Mouse (Mus musculus): ENCODE data around the gene Cdca7. TPM values are rescaled to one million over a fixed set of nuclear protein-coding genes. Genes with fewer than 3 reads are reported as not detected.
A peak's percentile ranks its signal among the peaks of the same experiment; 100 is the strongest.

Gene Cdca7
- polyA plus RNA-seq, 1 experiment: 44.6 TPM

- Histone ChIP-seq H3K4me1 (ENCODE audit: control insufficient read depth, insufficient read depth, low read length) (peaks cover 2% of the 10 kb centered on the region; the same call in 1 of the 2 replicates), H3K4me3 (replicated peaks; ENCODE audit: control insufficient read depth, low read depth, low read length) (no peak overlapping the region), H3K27ac (ENCODE audit: control insufficient read depth, insufficient read depth, low read depth, low read length, poor library complexity) (peak overlapping the region; percentile 22; the same call in 1 of the 2 replicates)
- 47% methylated on average over 5 of the region's 5 CpGs for WGBS
- TF ChIP-seq POLR2A (IDR thresholded peaks at IDR 0.05; ENCODE audit: borderline replicate concordance, control insufficient read depth, low read depth, low read length) (no peak), CTCF (IDR thresholded peaks at IDR 0.05; ENCODE audit: control insufficient read depth, insufficient read depth, low read length) (no peak)
Observed at GRCm38 (mm10) chr2:72446615-72447014, 29.3 kb upstream of the Cdca7 start.

- 69% methylated on average over 3 of the region's 3 CpGs for WGBS
- H3K4me3 ChIP-seq (replicated peaks; ENCODE audit: control insufficient read depth, low read depth, low read length): no peak overlapping the region
- no peak overlapping the region for H3K27ac ChIP-seq (ENCODE audit: control insufficient read depth, insufficient read depth, low read depth, low read length, poor library complexity)
- H3K4me1 ChIP-seq (ENCODE audit: control insufficient read depth, insufficient read depth, low read length): no peaks in the 10 kb centered on the region
- TF ChIP-seq POLR2A (IDR thresholded peaks at IDR 0.05; ENCODE audit: borderline replicate concordance, control insufficient read depth, low read depth, low read length) (no peak), CTCF (IDR thresholded peaks at IDR 0.05; ENCODE audit: control insufficient read depth, insufficient read depth, low read length) (no peak)
Observed at GRCm38 (mm10) chr2:72453563-72453962, 22.4 kb upstream of the Cdca7 start.

DNA sequence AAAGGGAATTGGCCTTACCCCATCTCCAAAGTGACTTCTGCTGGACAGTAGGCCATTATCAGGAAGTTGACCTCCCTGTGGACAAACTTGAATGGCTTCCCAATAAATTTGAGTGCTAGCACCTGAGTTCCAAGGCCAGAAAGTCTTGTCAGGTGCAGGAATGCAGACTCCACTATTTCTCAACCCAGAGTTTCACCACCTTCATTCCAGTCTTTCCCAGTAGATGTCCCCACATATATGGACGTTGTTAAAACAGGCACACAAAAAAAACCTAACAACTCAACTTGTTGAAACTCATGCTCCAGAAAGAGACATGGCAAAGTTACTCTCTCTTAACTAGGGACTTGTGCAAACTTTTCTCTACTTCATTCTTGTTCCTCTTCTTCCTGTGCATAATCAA lies 19.8 kb upstream of the Cdca7 start:
- no peaks in the 10 kb centered on the region for H3K4me1 ChIP-seq (ENCODE audit: control insufficient read depth, insufficient read depth, low read length)
- no peak for TF ChIP-seq CTCF (IDR thresholded peaks at IDR 0.05; ENCODE audit: control insufficient read depth, insufficient read depth, low read length)
- no peak for TF ChIP-seq POLR2A (IDR thresholded peaks at IDR 0.05; ENCODE audit: borderline replicate concordance, control insufficient read depth, low read depth, low read length)
- no peak overlapping the region for H3K4me3 ChIP-seq (replicated peaks; ENCODE audit: control insufficient read depth, low read depth, low read length)
- 49% methylated on average over 1 of the region's 1 CpGs for WGBS
- no peak overlapping the region for H3K27ac ChIP-seq (ENCODE audit: control insufficient read depth, insufficient read depth, low read depth, low read length, poor library complexity)

- no peaks in the 10 kb centered on the region; the same call in 1 of the 2 replicates for H3K4me1 ChIP-seq (ENCODE audit: control insufficient read depth, insufficient read depth, low read length)
- TF ChIP-seq POLR2A (IDR thresholded peaks at IDR 0.05; ENCODE audit: borderline replicate concordance, control insufficient read depth, low read depth, low read length) (no peak), CTCF (IDR thresholded peaks at IDR 0.05; ENCODE audit: control insufficient read depth, insufficient read depth, low read length) (no peak)
- 8% methylated on average over 7 of the region's 7 CpGs for WGBS
- H3K4me3 ChIP-seq (replicated peaks; ENCODE audit: control insufficient read depth, low read depth, low read length): no peak overlapping the region
- peak overlapping the region; percentile 72 for H3K27ac ChIP-seq (ENCODE audit: control insufficient read depth, insufficient read depth, low read depth, low read length, poor library complexity)
Observed at GRCm38 (mm10) chr2:72464376-72465014, 11.5 kb upstream of the Cdca7 start.

DNA sequence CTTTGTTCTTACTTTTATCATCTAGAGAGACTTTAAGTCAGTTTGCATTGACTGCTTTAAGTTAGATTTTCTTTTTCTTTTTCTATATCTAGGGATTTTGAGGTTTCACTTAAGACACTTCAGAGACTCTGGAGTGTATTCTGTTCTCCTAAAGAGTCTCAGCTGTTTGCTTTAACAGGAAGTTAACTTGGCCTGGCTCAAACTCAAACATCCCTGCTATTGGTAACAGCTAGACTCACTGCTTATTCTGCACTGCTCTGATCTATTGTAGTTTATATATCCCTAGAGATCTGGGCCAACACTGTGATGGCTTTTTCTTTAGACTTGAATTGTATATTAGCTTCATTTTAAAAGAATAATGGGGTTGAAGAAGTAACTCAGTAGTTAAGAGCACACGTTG lies 8.4 kb upstream of the Cdca7 start:
- TF ChIP-seq CTCF (IDR thresholded peaks at IDR 0.05; ENCODE audit: control insufficient read depth, insufficient read depth, low read length): no peak
- TF ChIP-seq POLR2A (IDR thresholded peaks at IDR 0.05; ENCODE audit: borderline replicate concordance, control insufficient read depth, low read depth, low read length): no peak
- no peaks in the 10 kb centered on the region; the same call in 1 of the 2 replicates for H3K4me1 ChIP-seq (ENCODE audit: control insufficient read depth, insufficient read depth, low read length)
- WGBS: 83% methylated on average over 1 of the region's 1 CpGs
- H3K27ac ChIP-seq (ENCODE audit: control insufficient read depth, insufficient read depth, low read depth, low read length, poor library complexity): no peak overlapping the region
- H3K4me3 ChIP-seq (replicated peaks; ENCODE audit: control insufficient read depth, low read depth, low read length): no peak overlapping the region

GRCm38 (mm10) chr2:72471415-72472070 lies 4.4 kb upstream of the Cdca7 start:
- TF ChIP-seq POLR2A (IDR thresholded peaks at IDR 0.05; ENCODE audit: borderline replicate concordance, control insufficient read depth, low read depth, low read length) (no peak), CTCF (IDR thresholded peaks at IDR 0.05; ENCODE audit: control insufficient read depth, insufficient read depth, low read length) (no peak)

GRCm38 (mm10) chr2:72474531-72475287 lies 1.2 kb upstream of the Cdca7 start:
- 38% methylated on average over 7 of the region's 7 CpGs for WGBS
- no peak for TF ChIP-seq POLR2A (IDR thresholded peaks at IDR 0.05; ENCODE audit: borderline replicate concordance, control insufficient read depth, low read depth, low read length)
- no peak for TF ChIP-seq CTCF (IDR thresholded peaks at IDR 0.05; ENCODE audit: control insufficient read depth, insufficient read depth, low read length)
- Histone ChIP-seq H3K4me3 (replicated peaks; ENCODE audit: control insufficient read depth, low read depth, low read length) (no peak overlapping the region), H3K4me1 (ENCODE audit: control insufficient read depth, insufficient read depth, low read length) (no peaks in the 10 kb centered on the region; the same call in 1 of the 2 replicates), H3K27ac (ENCODE audit: control insufficient read depth, insufficient read depth, low read depth, low read length, poor library complexity) (no peak overlapping the region)

More at GRCm38 (mm10) chr2:72471415-72472070, 4.4 kb upstream of the Cdca7 start:
- Histone ChIP-seq H3K4me1 (ENCODE audit: control insufficient read depth, insufficient read depth, low read length) (no peaks in the 10 kb centered on the region; the same call in 1 of the 2 replicates), H3K4me3 (replicated peaks; ENCODE audit: control insufficient read depth, low read depth, low read length) (no peak overlapping the region), H3K27ac (ENCODE audit: control insufficient read depth, insufficient read depth, low read depth, low read length, poor library complexity) (no peak overlapping the region)
- 84% methylated on average over 16 of the region's 16 CpGs for WGBS

DNA sequence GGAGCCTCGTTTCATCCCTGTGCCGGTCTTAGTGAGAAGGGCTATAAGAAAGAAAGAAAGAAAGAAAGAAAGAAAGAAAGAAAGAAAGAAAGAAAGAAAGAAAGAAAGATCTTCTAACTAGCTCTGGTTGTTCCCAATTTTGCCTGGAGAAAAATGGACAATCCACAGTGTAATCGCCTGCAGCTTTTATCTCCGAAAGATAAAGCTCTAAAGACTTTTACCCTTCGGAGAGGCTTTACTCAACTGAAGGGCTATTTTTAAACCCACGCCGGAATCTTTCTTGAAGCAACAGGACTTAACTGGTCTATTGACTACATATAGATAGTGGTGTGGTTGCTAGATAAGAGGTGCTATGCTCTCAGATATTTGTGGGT lies 549 bp upstream of the Cdca7 start:
- peak overlapping the region; percentile 94 for H3K4me3 ChIP-seq (replicated peaks; ENCODE audit: control insufficient read depth, low read depth, low read length)
- H3K27ac ChIP-seq (ENCODE audit: control insufficient read depth, insufficient read depth, low read depth, low read length, poor library complexity): no peak overlapping the region
- no peaks in the 10 kb centered on the region; the same call in 1 of the 2 replicates for H3K4me1 ChIP-seq (ENCODE audit: control insufficient read depth, insufficient read depth, low read length)
- WGBS: 1% methylated on average over 7 of the region's 7 CpGs
- no peak for TF ChIP-seq POLR2A (IDR thresholded peaks at IDR 0.05; ENCODE audit: borderline replicate concordance, control insufficient read depth, low read depth, low read length)
- TF ChIP-seq CTCF (IDR thresholded peaks at IDR 0.05; ENCODE audit: control insufficient read depth, insufficient read depth, low read length): no peak

Data from bone marrow, adult 2 months (tissue).